Mouse (Mus musculus): ENCODE data around the gene Sbk3.

Gene Sbk3

GRCm38 (mm10) chr7:4993347-4993998, 22.5 kb upstream of the Sbk3 start:
- no peak for DNase-seq (ENCODE audit: low read depth, low spot score)

GRCm38 (mm10) chr7:4988250-4988649, 17.3 kb upstream of the Sbk3 start:
- DNase-seq (ENCODE audit: low read depth, low spot score): no peak

- no peak for DNase-seq (ENCODE audit: low read depth, low spot score)
These were observed 5.9 kb upstream of the Sbk3 start for GRCm38 (mm10) chr7:4976832-4977231.

- DNase-seq (ENCODE audit: low read depth, low spot score): no peak
These were observed 4.5 kb upstream of the Sbk3 start for GRCm38 (mm10) chr7:4975455-4975854.

- DNase-seq (ENCODE audit: low read depth, low spot score): peak; percentile 10
These were observed 1.5 kb upstream of the Sbk3 start for GRCm38 (mm10) chr7:4972321-4973047.

GRCm38 (mm10) chr7:4971710-4972109, 742 bp upstream of the Sbk3 start:
- DNase-seq (ENCODE audit: low read depth, low spot score): no peak

- no peak for DNase-seq (ENCODE audit: low read depth, low spot score)
These were observed 6.0 kb downstream of the Sbk3 start for GRCm38 (mm10) chr7:4964988-4965387.

GRCm38 (mm10) chr7:4964272-4964671, 6.7 kb downstream of the Sbk3 start, which contains the start of gene Sbk2:
Gene Sbk2, minus strand, starts transcription at chr7:4964406.
- DNase-seq (ENCODE audit: low read depth, low spot score): peak; percentile 82

- DNase-seq (ENCODE audit: low read depth, low spot score): no peak
These were observed 7.4 kb downstream of the Sbk3 start for GRCm38 (mm10) chr7:4963527-4963926.

GRCm38 (mm10) chr7:4957361-4957760, 13.6 kb downstream of the Sbk3 start:
- DNase-seq (ENCODE audit: low read depth, low spot score): no peak

- no peak for DNase-seq (ENCODE audit: low read depth, low spot score)
These were observed 17.0 kb downstream of the Sbk3 start for GRCm38 (mm10) chr7:4953815-4954445.

GRCm38 (mm10) chr7:4950561-4951342, 20.2 kb downstream of the Sbk3 start:
- DNase-seq (ENCODE audit: low read depth, low spot score): no peak

- peak; percentile 83 for DNase-seq (ENCODE audit: low read depth, low spot score)
These were observed 22.6 kb downstream of the Sbk3 start for GRCm38 (mm10) chr7:4948386-4948785.

GRCm38 (mm10) chr7:4947855-4948254, 23.1 kb downstream of the Sbk3 start:
- no peak for DNase-seq (ENCODE audit: low read depth, low spot score)

GRCm38 (mm10) chr7:4943223-4943815, 27.6 kb downstream of the Sbk3 start:
- peak; percentile 91 for DNase-seq (ENCODE audit: low read depth, low spot score)

- DNase-seq (ENCODE audit: low read depth, low spot score): no peak
These were observed 28.3 kb downstream of the Sbk3 start for GRCm38 (mm10) chr7:4942673-4943072.

- peak; percentile 83 for DNase-seq (ENCODE audit: low read depth, low spot score)
These were observed 30.9 kb downstream of the Sbk3 start for GRCm38 (mm10) chr7:4940068-4940479.

- peak; percentile 74 for DNase-seq (ENCODE audit: low read depth, low spot score)
These were observed 32.5 kb downstream of the Sbk3 start for GRCm38 (mm10) chr7:4938456-4938855.

GRCm38 (mm10) chr7:4937392-4937791, 33.6 kb downstream of the Sbk3 start:
- DNase-seq (ENCODE audit: low read depth, low spot score): no peak

GRCm38 (mm10) chr7:4936832-4937231, 34.1 kb downstream of the Sbk3 start:
- DNase-seq (ENCODE audit: low read depth, low spot score): no peak

- no peak for DNase-seq (ENCODE audit: low read depth, low spot score)
These were observed 36.6 kb downstream of the Sbk3 start for GRCm38 (mm10) chr7:4934160-4934914.

Data from CD4-positive helper T cell, adult 2 months (primary cell).